Mouse (Mus musculus) cortical plate, adult 2 months (tissue): ENCODE measurements around the gene Aagab.

ENCODE experiments used
- CTCF ChIP-seq: fragments of 200-500 bp; IDR thresholded peaks from 2 replicates; pipeline ENCODE4 v1.5.1; 2011; ENCODE audit warnings: mild to moderate bottlenecking, control low read depth, low read length; ENCODE audit not compliant: insufficient read depth; ENCODE audit errors: extremely low read depth
- POLR2A ChIP-seq: fragments of 200-500 bp; IDR thresholded peaks from 2 replicates; pipeline ENCODE4 v1.6.1; 2011; ENCODE audit warnings: mild to moderate bottlenecking, low read length, control low read depth; ENCODE audit not compliant: insufficient read depth; ENCODE audit errors: extremely low read depth

GRCm38 (mm10) chr9:63556933-63557332 is 45.5 kb upstream of the Aagab start:
- TF ChIP-seq CTCF (no peak), POLR2A (no peak)
